Mouse (Mus musculus): ENCODE data around the gene Slc26a8. TPM values are rescaled to one million over a fixed set of nuclear protein-coding genes. Genes with fewer than 3 reads are reported as not detected.
A peak's percentile ranks its signal among the peaks of the same experiment; 100 is the strongest.

Gene Slc26a8
- polyA plus RNA-seq, 1 experiment from 2014 or later: 0.40 TPM

DNA sequence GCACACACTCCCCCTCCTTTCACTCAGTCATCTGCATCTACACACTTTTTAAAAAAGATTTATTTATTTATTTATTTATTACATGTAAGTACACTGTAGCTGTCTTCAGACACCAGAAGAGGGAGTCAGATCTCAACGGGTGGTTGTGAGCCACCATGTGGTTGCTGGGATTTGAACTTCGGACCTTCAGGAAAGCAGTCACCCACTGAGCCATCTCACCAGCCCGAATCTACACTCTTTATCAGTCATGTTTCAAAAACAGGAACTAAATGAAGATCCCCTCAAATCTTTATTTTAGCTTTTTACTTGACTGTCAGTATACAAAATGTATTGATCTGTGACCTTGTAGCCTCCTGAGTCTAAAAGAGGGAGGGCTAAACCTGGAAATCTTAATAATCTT, 80.5 kb downstream of the Slc26a8 start:
- 58% methylated on average over 3 of the region's 3 CpGs for WGBS
- H3K4me1 ChIP-seq (replicated peaks; ENCODE audit: control insufficient read depth, insufficient read depth, low read length): no peaks in the 10 kb centered on the region
- H3K36me3 ChIP-seq (ENCODE audit: control insufficient read depth, insufficient read depth): peaks cover 32% of the 10 kb centered on the region
- H3K9ac ChIP-seq (ENCODE audit: low read depth, low read length): no peak overlapping the region
- no peaks in the 10 kb centered on the region for H3K27me3 ChIP-seq (replicated peaks; ENCODE audit: control insufficient read depth, insufficient read depth, low read length)
- H3K4me3 ChIP-seq (ENCODE audit: low read depth, low read length): no peak overlapping the region
- TF ChIP-seq CTCF (IDR thresholded peaks at IDR 0.05; ENCODE audit: low read depth): peak; percentile 56
- no peak overlapping the region for H3K4me2 ChIP-seq (replicated peaks; ENCODE audit: low read depth)
- H3K9me3 ChIP-seq (ENCODE audit: control insufficient read depth): no peaks in the 10 kb centered on the region
- ATAC-seq: no peak
- no peak overlapping the region for H3K27ac ChIP-seq (ENCODE audit: low read depth, low read length)

DNA sequence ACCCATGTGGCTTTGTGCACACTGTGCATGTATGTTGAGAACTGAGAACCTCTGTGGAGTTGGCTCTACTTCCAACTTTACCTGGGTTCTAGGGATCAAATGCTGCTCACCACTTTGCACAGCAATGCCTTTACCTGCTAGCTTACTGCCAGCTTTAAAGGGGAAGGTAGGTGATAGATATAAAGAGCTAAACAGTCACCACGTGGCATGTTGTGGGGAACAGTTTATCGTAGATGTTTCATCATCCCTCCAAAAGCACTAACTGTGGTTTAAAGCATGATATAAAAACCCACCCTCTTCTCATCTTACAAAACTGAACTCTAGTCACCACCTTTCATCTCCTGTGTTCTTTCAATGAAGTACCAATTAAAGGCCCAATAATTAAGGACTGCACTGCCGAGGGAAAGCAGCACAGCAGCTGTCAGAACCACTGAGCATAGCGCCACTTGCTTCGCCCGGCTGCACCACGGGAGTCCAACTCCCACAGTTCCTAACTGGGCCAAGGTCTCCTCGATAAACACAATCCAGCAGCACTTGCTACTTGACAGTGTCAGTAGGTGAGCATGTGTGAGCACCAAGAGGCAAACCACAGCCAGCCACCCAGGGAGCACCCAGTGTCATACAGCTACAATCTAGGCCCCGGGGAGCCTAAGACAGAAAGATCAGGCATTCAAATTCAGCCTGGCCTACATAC, 88.3 kb downstream of the Slc26a8 start:
- H3K9me3 ChIP-seq (ENCODE audit: control insufficient read depth): no peaks in the 10 kb centered on the region
- H3K36me3 ChIP-seq (ENCODE audit: control insufficient read depth, insufficient read depth): peaks cover 84% of the 10 kb centered on the region
- H3K27me3 ChIP-seq (replicated peaks; ENCODE audit: control insufficient read depth, insufficient read depth, low read length): no peaks in the 10 kb centered on the region
- no peak overlapping the region for H3K4me3 ChIP-seq (ENCODE audit: low read depth, low read length)
- no peak overlapping the region for H3K27ac ChIP-seq (ENCODE audit: low read depth, low read length)
- H3K9ac ChIP-seq (ENCODE audit: low read depth, low read length): no peak overlapping the region
- H3K4me1 ChIP-seq (replicated peaks; ENCODE audit: control insufficient read depth, insufficient read depth, low read length): no peaks in the 10 kb centered on the region
- no peak for TF ChIP-seq CTCF (IDR thresholded peaks at IDR 0.05; ENCODE audit: low read depth)
- ATAC-seq: no peak
- no peak overlapping the region for H3K4me2 ChIP-seq (replicated peaks; ENCODE audit: low read depth)
- 89% methylated on average over 9 of the region's 9 CpGs for WGBS

GRCm38 (mm10) chr17:28600780-28601179, 89.3 kb downstream of the Slc26a8 start:
- Histone ChIP-seq H3K9me3 (ENCODE audit: control insufficient read depth) (no peaks in the 10 kb centered on the region), H3K27ac (ENCODE audit: low read depth, low read length) (no peak overlapping the region), H3K9ac (ENCODE audit: low read depth, low read length) (no peak overlapping the region), H3K36me3 (ENCODE audit: control insufficient read depth, insufficient read depth) (peaks cover 85% of the 10 kb centered on the region), H3K4me3 (ENCODE audit: low read depth, low read length) (no peak overlapping the region), H3K4me1 (replicated peaks; ENCODE audit: control insufficient read depth, insufficient read depth, low read length) (no peaks in the 10 kb centered on the region), H3K27me3 (replicated peaks; ENCODE audit: control insufficient read depth, insufficient read depth, low read length) (no peaks in the 10 kb centered on the region), H3K4me2 (replicated peaks; ENCODE audit: low read depth) (no peak overlapping the region)
- no peak for TF ChIP-seq CTCF (IDR thresholded peaks at IDR 0.05; ENCODE audit: low read depth)
- 87% methylated on average over 5 of the region's 5 CpGs for WGBS
- no peak for ATAC-seq

DNA sequence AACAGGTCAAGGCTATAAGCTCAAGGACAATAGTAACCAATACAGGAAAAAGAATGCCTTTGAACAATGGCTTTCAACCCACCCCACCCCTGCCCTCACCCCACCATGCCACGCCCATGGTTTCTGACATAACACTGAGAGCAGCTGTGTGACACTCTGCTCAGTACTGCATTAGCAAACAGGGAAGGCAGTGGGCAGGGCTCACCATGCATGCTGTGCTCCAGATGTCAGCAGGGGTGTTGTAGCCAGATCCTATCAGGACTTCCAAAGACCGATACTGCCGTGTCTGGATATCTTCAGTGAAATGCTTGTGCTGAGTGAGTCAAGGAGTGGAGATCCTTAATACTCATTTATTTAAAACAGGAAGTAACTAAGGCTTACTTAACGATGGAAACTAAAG, 96.1 kb downstream of the Slc26a8 start:
- no peak overlapping the region for H3K4me3 ChIP-seq (ENCODE audit: low read depth, low read length)
- H3K36me3 ChIP-seq (ENCODE audit: control insufficient read depth, insufficient read depth): peaks cover 76% of the 10 kb centered on the region
- H3K4me2 ChIP-seq (replicated peaks; ENCODE audit: low read depth): no peak overlapping the region

GRCm38 (mm10) chr17:28592998-28593397, 97.0 kb downstream of the Slc26a8 start:
- Histone ChIP-seq H3K9ac (ENCODE audit: low read depth, low read length) (no peak overlapping the region), H3K4me3 (ENCODE audit: low read depth, low read length) (no peak overlapping the region), H3K27me3 (replicated peaks; ENCODE audit: control insufficient read depth, insufficient read depth, low read length) (no peaks in the 10 kb centered on the region), H3K36me3 (ENCODE audit: control insufficient read depth, insufficient read depth) (peaks cover 74% of the 10 kb centered on the region), H3K4me1 (replicated peaks; ENCODE audit: control insufficient read depth, insufficient read depth, low read length) (no peaks in the 10 kb centered on the region), H3K4me2 (replicated peaks; ENCODE audit: low read depth) (no peak overlapping the region), H3K9me3 (ENCODE audit: control insufficient read depth) (no peaks in the 10 kb centered on the region), H3K27ac (ENCODE audit: low read depth, low read length) (no peak overlapping the region)
- peak; percentile 32; the same call in 1 of the 2 replicates for ATAC-seq
- peak; percentile 92 for TF ChIP-seq CTCF (IDR thresholded peaks at IDR 0.05; ENCODE audit: low read depth)
- WGBS: 11% methylated on average over 4 of the region's 4 CpGs

More for the DNA sequence above, 96.1 kb downstream of the Slc26a8 start:
- 58% methylated on average over 4 of the region's 4 CpGs for WGBS
- H3K9ac ChIP-seq (ENCODE audit: low read depth, low read length): no peak overlapping the region
- no peaks in the 10 kb centered on the region for H3K4me1 ChIP-seq (replicated peaks; ENCODE audit: control insufficient read depth, insufficient read depth, low read length)
- no peaks in the 10 kb centered on the region for H3K9me3 ChIP-seq (ENCODE audit: control insufficient read depth)
- no peak for ATAC-seq
- no peak overlapping the region for H3K27ac ChIP-seq (ENCODE audit: low read depth, low read length)
- no peaks in the 10 kb centered on the region for H3K27me3 ChIP-seq (replicated peaks; ENCODE audit: control insufficient read depth, insufficient read depth, low read length)
- no peak for TF ChIP-seq CTCF (IDR thresholded peaks at IDR 0.05; ENCODE audit: low read depth)

GRCm38 (mm10) chr17:28591476-28591875, 98.6 kb downstream of the Slc26a8 start:
- no peak overlapping the region for H3K4me3 ChIP-seq (ENCODE audit: low read depth, low read length)
- WGBS: 93% methylated on average over 5 of the region's 5 CpGs
- H3K9me3 ChIP-seq (ENCODE audit: control insufficient read depth): no peaks in the 10 kb centered on the region
- no peak overlapping the region for H3K27ac ChIP-seq (ENCODE audit: low read depth, low read length)
- H3K36me3 ChIP-seq (ENCODE audit: control insufficient read depth, insufficient read depth): peaks cover 60% of the 10 kb centered on the region
- ATAC-seq: no peak
- H3K27me3 ChIP-seq (replicated peaks; ENCODE audit: control insufficient read depth, insufficient read depth, low read length): no peaks in the 10 kb centered on the region
- no peaks in the 10 kb centered on the region for H3K4me1 ChIP-seq (replicated peaks; ENCODE audit: control insufficient read depth, insufficient read depth, low read length)
- no peak overlapping the region for H3K9ac ChIP-seq (ENCODE audit: low read depth, low read length)
- H3K4me2 ChIP-seq (replicated peaks; ENCODE audit: low read depth): no peak overlapping the region
- TF ChIP-seq CTCF (IDR thresholded peaks at IDR 0.05; ENCODE audit: low read depth): no peak
